Mouse (Mus musculus) olfactory bulb, adult 2 months (tissue): Measurements from ENCODE around the gene Ank3.

ENCODE experiments used
- CTCF ChIP-seq: fragments of 200-500 bp; IDR thresholded peaks from 2 replicates; pipeline ENCODE4 v1.5.1; 2012; ENCODE audit warnings: low read depth, mild to moderate bottlenecking, low read length, moderate library complexity; ENCODE audit not compliant: insufficient read depth
- POLR2A ChIP-seq: fragments of 200-500 bp; IDR thresholded peaks from 2 replicates; pipeline ENCODE4 v1.6.1; 2012; ENCODE audit warnings: mild to moderate bottlenecking, low read depth, low read length, moderate library complexity; ENCODE audit not compliant: insufficient read depth

GRCm38 (mm10) chr10:69536372-69537075 is 138.0 kb downstream of the Ank3 start:
- TF ChIP-seq CTCF, result no peak
- no peak for TF ChIP-seq POLR2A
